Mouse (Mus musculus) E14TG2a.4 (cell line): Measurements from ENCODE around the gene Ktn1.

Experiments
- CTCF ChIP-seq: conservative IDR thresholded peaks from 2 replicates; pipeline ENCODE4 v1.5.1; 2014; ENCODE audit warnings: low read length
- POU5F1 ChIP-seq: IDR thresholded peaks from 2 replicates; pipeline ENCODE4 v1.6.1; 2014; ENCODE audit warnings: low read length, borderline replicate concordance

GRCm38 (mm10) chr14:47638316-47638895, 9.8 kb upstream of the Ktn1 start:
- TF ChIP-seq CTCF (no peak), POU5F1 (no peak)
